Mouse (Mus musculus) CD4-positive, CD25-positive, alpha-beta regulatory T cell, adult 4 months (primary cell): ENCODE measurements around the gene Slc2a9. TPM values are rescaled to one million over a fixed set of nuclear protein-coding genes. Genes with fewer than 3 reads are reported as not detected.

ENCODE experiments used
- polyA plus RNA-seq, 2 experiments: library from polyadenylated mRNA; unstranded; fragments of 100-300 nt; shearing (Covaris generic); gene quantifications; one replicate each; pipeline ENCODE4 v1.2.1; 2017

The Slc2a9 gene
- polyA plus RNA-seq, 2 experiments from 2014 or later, result 7.9 TPM

Other genes with a start within 250 kb of the Slc2a9 start
- gene Tmem128, start 243.0 kb downstream of the Slc2a9 start, polyA plus RNA-seq, result 10 to 100 TPM; 88.0 to 91.9 TPM
- not detected for gene Otop1, start 227.2 kb downstream of the Slc2a9 start, polyA plus RNA-seq
- under 1 TPM in 1 of 2 experiments, not detected in 1; 0.09 TPM for gene Drd5, start 183.8 kb downstream of the Slc2a9 start, polyA plus RNA-seq
- 100 to 1,000 TPM; 366 to 443 TPM for gene Wdr1, start 60.1 kb upstream of the Slc2a9 start, polyA plus RNA-seq
- gene Zfp518b, start 181.7 kb upstream of the Slc2a9 start, polyA plus RNA-seq, result under 1 TPM; 0.37 to 0.98 TPM